ENCODE assay signal across 24 mouse cellular contexts in genomic region chr9:48681193-48681592, GRCm38 (mm10).
"Had no signal": no experiment of that assay in that cellular context is flagged by ENCODE, and none has a peak within 500 bp of the region (broad histone marks: within the 10 kb centered on the region; RNA-seq: fewer than 3 reads in every experiment).

No protein-coding gene starts in this region.

- H3K27me3 ChIP-seq: hindbrain, embryonic 15.5 days; intestine, embryonic 15.5 days had no signal

- ATAC-seq: forebrain, embryonic 16.5 days; inflammation-experienced regulatory T-cells, adult 6 months; intestine, embryonic 15.5 days; intestine, postnatal 0 days had no signal

- H3K4me3 ChIP-seq: gastrocnemius, adult 2 months; heart, adult 2 months; heart, embryonic 10.5 days; heart, embryonic 12.5 days; hindbrain, embryonic 13.5 days; hindbrain, embryonic 15.5 days; intestine, embryonic 15.5 days; left cerebral cortex, adult 2 months; limb, embryonic 10.5 days; limb, embryonic 12.5 days had no signal

- H3K9me3 ChIP-seq: heart, embryonic 10.5 days; heart, embryonic 12.5 days; hindbrain, embryonic 13.5 days; hindbrain, embryonic 15.5 days; intestine, embryonic 15.5 days; limb, embryonic 10.5 days; limb, embryonic 12.5 days had no signal

- H3K36me3 ChIP-seq: heart, embryonic 10.5 days; heart, embryonic 12.5 days; hindbrain, embryonic 13.5 days; hindbrain, embryonic 15.5 days; intestine, embryonic 15.5 days; limb, embryonic 10.5 days; limb, embryonic 12.5 days had no signal

- DNase-seq: gastrocnemius, adult 2 months; gastrocnemius, postnatal 10 days; gastrocnemius, postnatal 25 days; heart, adult 11 months; heart, adult 2 months; heart, postnatal 10 days; heart, postnatal 4 days; kidney, adult 18-20 months; kidney, adult 8-10 months; kidney, postnatal 10 days; kidney, postnatal 25 days; kidney, postnatal 4 days; liver had no signal

- H3K4me2 ChIP-seq: heart, embryonic 12.5 days; hindbrain, embryonic 13.5 days; hindbrain, embryonic 15.5 days; intestine, embryonic 15.5 days; limb, embryonic 12.5 days had no signal

- H3K9ac ChIP-seq: heart, embryonic 12.5 days; hindbrain, embryonic 13.5 days; hindbrain, embryonic 15.5 days; intestine, embryonic 15.5 days; limb, embryonic 12.5 days had no signal

- H3K27ac ChIP-seq: gastrocnemius, adult 2 months; heart, adult 2 months; heart, embryonic 10.5 days; hindbrain, embryonic 13.5 days; hindbrain, embryonic 15.5 days; intestine, embryonic 15.5 days; left cerebral cortex, adult 2 months; limb, embryonic 10.5 days; limb, embryonic 12.5 days had no signal
